Mouse (Mus musculus) kidney, adult 18-20 months (tissue): ENCODE measurements at regions not wholly inside any gene's neighbourhood (a gene's known extent, or its start where the extent isn't known, plus 50 kb on each side); places are given as distances from the start of the nearest gene placed in this dataset.
A peak's percentile ranks its signal among the peaks of the same experiment; 100 is the strongest.

Experiments used
- DNase-seq: peaks from one replicate; pipeline ENCODE4 v3.0.0; 2021

GRCm38 (mm10) chr15:3677026-3677425 lies 93.7 kb upstream of the Ghr start:
- peak; percentile 11 for DNase-seq

- DNase-seq, result no peak
These were observed 89.3 kb upstream of the Ghr start for GRCm38 (mm10) chr15:3672586-3672985.

GRCm38 (mm10) chr15:3671169-3671568 lies 87.9 kb upstream of the Ghr start:
- no peak for DNase-seq

GRCm38 (mm10) chr15:3669411-3669810 lies 86.1 kb upstream of the Ghr start:
- DNase-seq, result no peak

GRCm38 (mm10) chr15:3668863-3669262 lies 85.6 kb upstream of the Ghr start:
- no peak for DNase-seq

- no peak for DNase-seq
These were observed 65.4 kb upstream of the Ghr start for GRCm38 (mm10) chr15:3648741-3649140.

GRCm38 (mm10) chr15:3640091-3640490 lies 56.8 kb upstream of the Ghr start:
- DNase-seq, result no peak
